Mouse (Mus musculus): Measurements from ENCODE around the gene Tpk1.

The Tpk1 gene

DNA sequence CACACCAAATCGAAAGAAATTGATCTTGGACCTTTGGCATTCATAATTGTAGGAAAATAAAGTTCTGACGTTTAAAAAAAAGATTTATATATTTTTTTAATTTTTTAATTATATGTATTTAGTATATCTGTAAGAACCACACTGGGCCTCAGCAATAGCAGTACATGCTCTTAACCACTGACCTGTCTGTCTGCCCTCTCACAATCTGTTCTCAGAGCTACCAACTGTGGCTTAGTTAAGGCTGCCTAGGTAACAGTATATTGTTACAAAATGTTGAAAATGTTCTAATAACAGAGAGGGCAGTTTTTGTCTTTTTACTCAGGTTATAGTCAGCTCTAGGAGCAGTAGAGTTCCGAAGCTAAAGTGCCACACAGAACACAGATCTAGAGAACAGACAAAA is 8.2 kb downstream of the Tpk1 start:
- TF ChIP-seq GATA4 (IDR thresholded peaks at IDR 0.05; ENCODE audit: insufficient replicate concordance, low read length) = no peak

DNA sequence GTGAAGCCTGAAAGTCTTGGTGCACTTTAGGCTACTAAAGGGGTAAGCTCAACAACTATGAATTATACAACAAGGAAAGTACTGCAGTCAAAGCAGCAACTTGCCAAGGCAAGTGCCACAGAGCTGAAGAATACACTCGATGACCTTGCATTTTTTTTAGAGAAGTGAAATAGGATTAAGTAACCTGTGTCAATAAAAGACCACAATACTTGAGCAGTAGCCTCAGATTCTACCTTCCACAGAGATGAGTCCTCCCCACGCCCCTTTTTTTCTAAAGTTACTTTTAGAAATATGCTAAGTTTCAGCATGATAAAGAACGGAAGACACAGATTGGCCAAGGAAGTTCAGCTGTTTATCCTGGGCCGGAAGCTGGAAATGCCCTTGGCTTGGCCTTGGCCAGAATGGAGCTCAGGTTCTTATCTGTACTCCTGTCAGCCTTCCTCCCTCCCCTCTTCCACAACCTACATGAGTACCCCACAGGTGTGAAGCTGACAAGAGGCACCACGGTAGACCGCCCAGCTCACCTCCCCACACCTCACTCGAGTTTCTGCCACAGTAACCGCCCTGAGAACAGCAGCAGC is 11.1 kb downstream of the Tpk1 start:
- peak; percentile 35; the same call in 1 of the 2 replicates for TF ChIP-seq GATA4 (IDR thresholded peaks at IDR 0.05; ENCODE audit: insufficient replicate concordance, low read length)

- no peak for TF ChIP-seq GATA4 (IDR thresholded peaks at IDR 0.05; ENCODE audit: insufficient replicate concordance, low read length)
Measured at GRCm38 (mm10) chr6:43649516-43649915, 16.6 kb downstream of the Tpk1 start.

DNA sequence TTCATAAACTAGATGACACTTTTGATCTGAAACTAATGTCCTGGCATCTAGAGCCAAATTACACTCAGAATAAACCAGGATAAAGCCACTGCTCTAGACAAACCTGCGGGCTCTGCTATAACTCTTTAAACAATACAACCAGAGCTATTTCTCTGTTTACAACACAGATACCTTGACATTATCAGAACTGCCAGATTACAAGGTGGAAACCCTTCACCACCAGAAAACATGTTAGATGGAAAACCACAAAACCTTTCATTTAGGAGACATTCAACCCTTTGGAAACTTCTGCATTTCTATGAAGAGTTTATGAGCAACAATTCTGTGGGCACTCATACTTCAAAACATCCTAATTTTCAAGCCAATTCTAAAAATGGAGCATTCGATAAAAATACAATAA is 20.4 kb downstream of the Tpk1 start:
- TF ChIP-seq GATA4 (IDR thresholded peaks at IDR 0.05; ENCODE audit: insufficient replicate concordance, low read length) = no peak

DNA sequence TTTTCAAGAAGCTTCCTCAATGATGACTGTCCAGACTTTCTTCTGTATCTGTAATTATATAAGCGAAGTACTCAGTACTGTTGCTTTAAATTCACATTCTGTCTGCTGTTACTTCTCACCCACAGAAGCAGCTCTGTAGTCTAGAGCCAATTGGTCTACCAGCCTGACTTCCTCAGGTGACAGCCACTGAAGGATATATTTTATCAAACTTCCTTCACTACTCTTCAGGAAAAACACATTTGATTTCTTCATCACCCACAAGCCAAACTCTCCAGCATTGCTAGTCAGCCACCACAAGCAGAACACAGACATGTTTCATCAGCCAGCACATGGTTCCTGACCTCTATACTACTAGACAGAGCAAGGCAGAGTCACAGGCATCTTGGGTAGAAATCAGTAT is 21.0 kb downstream of the Tpk1 start:
- no peak for TF ChIP-seq GATA4 (IDR thresholded peaks at IDR 0.05; ENCODE audit: insufficient replicate concordance, low read length)

GRCm38 (mm10) chr6:43643718-43644117 is 22.4 kb downstream of the Tpk1 start:
- no peak for TF ChIP-seq GATA4 (IDR thresholded peaks at IDR 0.05; ENCODE audit: insufficient replicate concordance, low read length)

- TF ChIP-seq GATA4 (IDR thresholded peaks at IDR 0.05; ENCODE audit: insufficient replicate concordance, low read length) = no peak
Measured at GRCm38 (mm10) chr6:43642375-43642774, 23.7 kb downstream of the Tpk1 start.

DNA sequence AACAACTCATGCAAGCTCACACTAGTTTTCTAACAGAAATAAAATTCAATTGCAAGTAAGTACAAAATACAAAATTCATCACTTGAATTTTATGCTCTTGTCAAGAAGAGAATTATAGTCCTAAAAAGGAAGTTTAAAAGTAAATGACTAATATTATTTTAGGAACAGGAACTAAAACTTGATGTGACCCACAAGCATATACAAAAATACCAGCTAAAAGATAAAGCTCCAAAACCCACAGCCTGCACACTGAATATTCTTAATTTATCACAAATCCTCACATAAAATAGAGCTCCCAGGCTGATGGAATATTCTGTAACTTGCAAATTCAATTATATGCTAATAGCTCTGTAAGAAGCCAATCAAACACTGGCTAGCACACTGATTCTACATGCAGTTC is 25.5 kb downstream of the Tpk1 start:
- TF ChIP-seq GATA4 (IDR thresholded peaks at IDR 0.05; ENCODE audit: insufficient replicate concordance, low read length) = no peak

DNA sequence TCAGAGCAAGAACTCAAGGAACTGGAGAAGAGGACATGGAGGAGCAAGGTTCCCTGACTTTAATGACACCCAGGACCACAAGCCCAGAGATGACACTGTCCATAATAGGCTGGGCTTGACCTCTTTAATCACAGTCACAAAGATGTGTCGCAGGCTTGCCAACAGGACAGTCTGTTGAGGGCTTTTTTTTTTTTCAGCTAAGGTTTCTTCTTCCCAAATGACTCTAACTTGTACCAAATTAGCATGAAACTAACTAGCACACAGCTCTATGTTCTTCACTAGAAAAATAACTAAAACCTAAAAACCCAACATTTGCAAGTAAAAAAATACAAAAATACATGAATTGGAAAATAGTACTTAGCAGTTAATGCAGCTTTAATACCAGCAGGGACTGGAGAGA is 27.2 kb downstream of the Tpk1 start:
- TF ChIP-seq GATA4 (IDR thresholded peaks at IDR 0.05; ENCODE audit: insufficient replicate concordance, low read length) = no peak

DNA sequence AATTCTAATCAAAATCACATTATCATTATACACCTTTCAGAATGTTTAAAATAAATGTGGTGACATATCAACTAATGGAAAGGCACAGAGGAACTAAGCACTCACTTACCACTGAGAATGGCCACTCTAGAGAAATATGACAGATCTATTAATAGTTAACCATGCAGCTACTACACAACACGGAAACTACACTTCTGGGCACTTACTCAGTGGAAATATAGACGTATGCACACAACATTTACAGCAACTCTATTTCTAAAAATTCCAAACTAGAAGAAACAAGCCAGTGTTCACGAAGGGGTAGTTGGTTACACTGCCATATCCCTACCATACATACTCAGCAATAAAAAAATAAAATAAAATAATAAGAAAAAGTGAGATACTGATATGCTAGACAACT is 28.0 kb downstream of the Tpk1 start:
- no peak for TF ChIP-seq GATA4 (IDR thresholded peaks at IDR 0.05; ENCODE audit: insufficient replicate concordance, low read length)

- TF ChIP-seq GATA4 (IDR thresholded peaks at IDR 0.05; ENCODE audit: insufficient replicate concordance, low read length) = no peak
Measured at GRCm38 (mm10) chr6:43636980-43637638, 29.0 kb downstream of the Tpk1 start.

DNA sequence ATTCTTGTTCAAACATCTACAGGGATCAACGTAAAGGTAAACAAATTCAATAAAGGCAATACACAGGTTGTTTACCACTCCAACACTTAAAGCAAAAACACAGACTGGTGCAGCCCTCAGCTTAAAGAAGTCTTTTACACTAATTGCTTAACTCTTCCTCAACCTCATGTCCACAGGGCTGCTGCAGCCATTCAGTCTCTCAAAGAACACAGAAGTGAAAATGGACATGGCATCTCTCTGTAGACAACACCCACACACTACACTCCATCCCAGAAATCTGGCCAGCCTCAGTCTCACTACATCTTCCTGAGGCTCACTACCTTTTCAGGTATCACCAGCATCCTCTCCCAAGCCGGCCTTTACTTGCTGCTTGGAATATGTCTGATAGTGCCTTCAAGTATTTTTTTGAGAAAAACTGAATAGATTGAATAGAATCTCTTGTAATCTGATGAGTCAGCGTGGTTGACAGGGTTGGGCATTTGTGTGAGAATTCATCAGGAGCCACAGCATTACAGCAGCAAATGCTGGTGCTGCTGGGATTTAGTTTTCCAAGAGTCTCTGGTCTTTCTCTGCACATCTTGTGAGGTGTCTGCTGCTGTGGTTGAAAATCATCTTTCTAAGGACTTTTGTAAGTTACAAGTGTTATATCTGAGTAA is 32.6 kb downstream of the Tpk1 start:
- no peak for TF ChIP-seq GATA4 (IDR thresholded peaks at IDR 0.05; ENCODE audit: insufficient replicate concordance, low read length)

- TF ChIP-seq GATA4 (IDR thresholded peaks at IDR 0.05; ENCODE audit: insufficient replicate concordance, low read length) = no peak
Measured at GRCm38 (mm10) chr6:43632871-43633270, 33.2 kb downstream of the Tpk1 start.

GRCm38 (mm10) chr6:43619258-43619657 is 46.8 kb downstream of the Tpk1 start:
- no peak for TF ChIP-seq GATA4 (IDR thresholded peaks at IDR 0.05; ENCODE audit: insufficient replicate concordance, low read length)

DNA sequence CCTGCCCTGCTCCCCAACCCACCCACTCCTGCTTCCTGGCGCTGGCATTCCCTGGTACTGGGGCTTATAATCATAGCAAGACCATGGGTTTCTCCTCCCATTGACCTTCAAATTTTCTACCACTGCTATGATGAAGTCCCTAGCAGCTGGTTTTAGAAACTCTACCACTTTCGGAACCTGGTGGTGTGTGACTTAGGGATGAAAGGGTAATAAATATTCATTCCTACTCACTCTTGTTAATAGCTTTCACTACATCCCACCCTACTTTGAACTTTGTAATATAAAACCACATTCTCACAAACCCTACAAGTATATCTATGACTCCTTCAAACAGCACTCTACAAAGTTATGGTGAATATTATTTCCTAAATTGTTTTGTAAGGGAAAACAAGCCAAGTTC is 54.3 kb downstream of the Tpk1 start:
- no peak for TF ChIP-seq GATA4 (IDR thresholded peaks at IDR 0.05; ENCODE audit: insufficient replicate concordance, low read length)

DNA sequence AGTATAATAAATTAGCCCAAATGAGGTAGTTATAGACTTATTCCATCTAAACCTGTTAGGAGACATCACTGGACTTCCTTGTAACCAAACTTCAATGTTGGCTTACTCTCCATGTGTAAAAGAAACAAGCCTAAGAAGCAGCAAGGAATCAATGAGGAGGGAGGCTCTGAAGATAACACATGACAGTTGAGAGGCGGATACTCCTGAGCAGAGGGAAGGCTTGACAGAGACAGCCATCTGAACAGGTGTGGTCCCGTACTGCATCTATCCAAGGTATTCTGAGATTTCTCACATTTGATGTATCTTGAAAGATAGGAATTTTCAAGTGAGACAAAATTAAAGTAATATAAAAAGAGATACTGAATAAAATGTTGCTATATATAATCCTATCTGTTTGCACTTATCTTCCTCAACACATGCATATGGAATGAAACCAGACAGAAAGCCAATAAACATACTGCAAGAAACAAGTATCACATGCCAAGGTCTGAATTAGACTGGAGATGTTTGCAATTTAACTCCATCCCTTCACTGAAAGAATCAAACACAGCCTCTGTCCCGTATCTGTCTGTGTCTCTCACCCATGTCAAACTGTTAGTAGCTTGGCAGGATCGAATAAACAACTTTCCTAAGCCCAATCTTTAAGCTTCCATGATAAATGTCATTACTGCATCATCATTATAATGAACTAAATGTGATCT is 75.1 kb downstream of the Tpk1 start:
- TF ChIP-seq GATA4 (IDR thresholded peaks at IDR 0.05; ENCODE audit: insufficient replicate concordance, low read length) = no peak

All from liver, adult (tissue).